Mouse (Mus musculus) limb, embryonic 14.5 days (tissue): ENCODE measurements around the gene Arhgap29. TPM values are rescaled to one million over a fixed set of nuclear protein-coding genes. Genes with fewer than 3 reads are reported as not detected.

Experiments
- ATAC-seq: fragments of 200-750 bp; cut with Nextera tagmentation; 2 replicates; pipeline ENCODE4 v1.8.0; 2017; ENCODE audit warnings: low read depth, moderate number of reproducible peaks, moderate TSS enrichment; ENCODE audit not compliant: low FRiP score
- DNase-seq: peaks from one replicate; pipeline ENCODE4 v3.0.0-alpha.2; 2015; ENCODE audit warnings: low spot score
- H3K27ac ChIP-seq: fragments of 300-500 bp; sonication (generic); replicated peaks from 2 replicates; pipeline ENCODE4 v1.5.1; 2014; ENCODE audit warnings: low read depth, mild to moderate bottlenecking, low read length, moderate library complexity, mixed read lengths
- H3K27me3 ChIP-seq: fragments of 300-500 bp; sonication (generic); 2 replicates; pipeline ENCODE4 v1.6.1; 2014; ENCODE audit warnings: low read length, mixed read lengths; ENCODE audit not compliant: control insufficient read depth, insufficient read depth
- H3K36me3 ChIP-seq: fragments of 300-500 bp; sonication (generic); 2 replicates; pipeline ENCODE4 v1.6.1; 2014; ENCODE audit warnings: mild to moderate bottlenecking, low read length, moderate library complexity, mixed read lengths; ENCODE audit not compliant: control insufficient read depth, insufficient read depth
- H3K4me1 ChIP-seq: fragments of 300-500 bp; sonication (generic); 2 replicates; pipeline ENCODE4 v1.6.1; 2014; ENCODE audit warnings: antibody characterized with exemption, low read length, mixed read lengths; ENCODE audit not compliant: control insufficient read depth, insufficient read depth
- H3K4me2 ChIP-seq: fragments of 300-500 bp; sonication (generic); replicated peaks from 2 replicates; pipeline ENCODE4 v1.6.1; 2014; ENCODE audit warnings: low read depth, mild to moderate bottlenecking, low read length, moderate library complexity; ENCODE audit not compliant: severe bottlenecking
- H3K4me3 ChIP-seq: fragments of 300-500 bp; sonication (generic); replicated peaks from 2 replicates; pipeline ENCODE4 v1.5.1; 2014; ENCODE audit warnings: low read length
- H3K9ac ChIP-seq: fragments of 300-500 bp; sonication (generic); 2 replicates; pipeline ENCODE4 v1.6.1; 2014; ENCODE audit warnings: mild to moderate bottlenecking, low read depth, low read length, moderate library complexity; ENCODE audit not compliant: severe bottlenecking
- H3K9me3 ChIP-seq: fragments of 300-500 bp; sonication (generic); 2 replicates; pipeline ENCODE4 v1.6.1; 2016; ENCODE audit warnings: low read length; ENCODE audit not compliant: control insufficient read depth
- POLR2A ChIP-seq: fragments of 200-500 bp; IDR thresholded peaks from 2 replicates; pipeline ENCODE4 v1.8.0; 2012; ENCODE audit warnings: inconsistent platforms, mild to moderate bottlenecking, moderate library complexity, borderline replicate concordance; ENCODE audit not compliant: insufficient read depth, insufficient read length; ENCODE audit errors: extremely low read depth
- WGBS: fragments of 180-500 bp; shearing (Covaris S2); extraction: QIAGEN DNeasy Blood & Tissue Kit; methylation state at CpG from one replicate; pipeline ENCODE4 v1.1.7; 2014; 5-methylcytosine and 5-hydroxymethylcytosine counted together
- polyA plus RNA-seq, 2 experiments: library from polyadenylated mRNA; depleted of rRNA in 1 of 2; stranded (reverse) in 1 of 2; unstranded in 1 of 2; fragments of >200 nt; fragmentation: Nextera tagmentation in 1 of 2; extraction: Ambion mirVana in 1 of 2; gene quantifications; 2 replicates each; pipeline versions ENCODE4 v1.2.1 to v1.2.3; 2012 to 2014

Gene Arhgap29
- polyA plus RNA-seq, 2 experiments: 47.4 to 65.0 TPM

DNA sequence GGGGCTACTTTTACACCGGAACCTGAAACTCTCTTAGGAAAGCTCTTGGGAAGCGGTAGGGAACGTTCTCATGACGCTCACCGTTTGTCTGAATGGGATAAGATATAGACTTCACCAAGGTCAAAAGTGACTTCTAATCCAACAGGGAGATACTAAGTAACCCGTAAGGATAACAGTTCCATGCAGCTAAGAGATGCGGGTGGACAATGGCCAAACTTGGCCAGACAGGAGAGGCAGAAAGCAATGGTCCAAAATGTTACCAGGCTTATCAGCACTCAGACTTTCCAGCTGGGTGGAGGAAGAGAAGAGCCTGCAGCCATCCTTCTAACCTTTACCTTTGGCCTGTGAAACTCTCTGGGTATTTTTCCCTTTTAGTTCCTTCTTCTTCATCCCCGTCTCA lies 75.4 kb downstream of the Arhgap29 start:
- 88% methylated on average over 8 of the region's 8 CpGs for WGBS

GRCm38 (mm10) chr3:122033248-122033837 lies 81.0 kb downstream of the Arhgap29 start:
- TF ChIP-seq POLR2A: no peak
- Histone ChIP-seq H3K27ac (no peak overlapping the region), H3K4me3 (no peak overlapping the region), H3K9me3 (no peaks in the 10 kb centered on the region), H3K4me2 (no peak overlapping the region), H3K36me3 (no peaks in the 10 kb centered on the region), H3K27me3 (no peaks in the 10 kb centered on the region), H3K4me1 (no peaks in the 10 kb centered on the region; the same call in 1 of the 2 replicates), H3K9ac (no peak overlapping the region)
- DNase-seq: no peak
- WGBS: 51% methylated on average over 9 of the region's 9 CpGs
- no peak for ATAC-seq

More for the DNA sequence above, 75.4 kb downstream of the Arhgap29 start:
- H3K4me2 ChIP-seq: no peak overlapping the region
- H3K27ac ChIP-seq: no peak overlapping the region
- no peaks in the 10 kb centered on the region for H3K4me1 ChIP-seq
- no peak overlapping the region for H3K9ac ChIP-seq
- DNase-seq (no peak), ATAC-seq (no peak)
- no peaks in the 10 kb centered on the region for H3K27me3 ChIP-seq
- H3K4me3 ChIP-seq: no peak overlapping the region
- H3K9me3 ChIP-seq: no peaks in the 10 kb centered on the region
- no peak for TF ChIP-seq POLR2A
- H3K36me3 ChIP-seq: no peaks in the 10 kb centered on the region

GRCm38 (mm10) chr3:122034240-122034639 lies 81.9 kb downstream of the Arhgap29 start:
- H3K4me3 ChIP-seq: no peak overlapping the region
- no peak overlapping the region for H3K27ac ChIP-seq
- no peaks in the 10 kb centered on the region for H3K27me3 ChIP-seq
- H3K4me1 ChIP-seq: no peaks in the 10 kb centered on the region; the same call in 1 of the 2 replicates
- 73% methylated on average over 5 of the region's 5 CpGs for WGBS
- ATAC-seq (no peak), DNase-seq (no peak)
- H3K4me2 ChIP-seq: no peak overlapping the region
- no peak overlapping the region for H3K9ac ChIP-seq
- no peaks in the 10 kb centered on the region for H3K9me3 ChIP-seq
- TF ChIP-seq POLR2A: no peak
- H3K36me3 ChIP-seq: no peaks in the 10 kb centered on the region

- no peak for ATAC-seq
- no peak overlapping the region for H3K9ac ChIP-seq
- no peak for DNase-seq
- no peaks in the 10 kb centered on the region for H3K9me3 ChIP-seq
- TF ChIP-seq POLR2A: no peak
- no peaks in the 10 kb centered on the region for H3K36me3 ChIP-seq
- H3K27me3 ChIP-seq: no peaks in the 10 kb centered on the region
- H3K4me1 ChIP-seq: no peaks in the 10 kb centered on the region; the same call in 1 of the 2 replicates
- no peak overlapping the region for H3K27ac ChIP-seq
- WGBS: 59% methylated on average over 3 of the region's 3 CpGs
- H3K4me2 ChIP-seq: no peak overlapping the region
- no peak overlapping the region for H3K4me3 ChIP-seq
Observed at GRCm38 (mm10) chr3:122035092-122035491, 82.8 kb downstream of the Arhgap29 start.

DNA sequence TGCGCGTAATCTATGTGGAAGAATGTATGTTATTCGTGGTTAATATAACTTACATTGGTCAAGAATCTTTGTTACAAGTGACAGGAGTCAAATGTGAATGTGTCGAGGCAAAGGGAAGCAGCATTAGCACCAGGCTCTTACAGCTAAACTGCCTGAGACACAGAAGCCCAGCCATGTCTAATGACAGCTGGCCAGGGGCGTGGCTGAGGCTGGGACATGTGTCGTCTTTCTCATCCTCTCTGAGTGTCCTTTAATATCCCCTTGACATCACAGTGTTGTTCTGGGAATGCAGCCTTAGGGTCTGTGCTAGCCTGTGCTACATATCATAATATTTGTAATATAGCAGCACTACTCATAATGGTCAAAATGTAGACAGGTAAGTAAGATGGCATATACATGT lies 88.2 kb downstream of the Arhgap29 start:
- DNase-seq: no peak
- Histone ChIP-seq H3K4me1 (peaks cover 20% of the 10 kb centered on the region), H3K9ac (no peak overlapping the region), H3K27me3 (no peaks in the 10 kb centered on the region), H3K4me2 (no peak overlapping the region), H3K4me3 (no peak overlapping the region), H3K9me3 (no peaks in the 10 kb centered on the region), H3K36me3 (no peaks in the 10 kb centered on the region), H3K27ac (no peak overlapping the region)
- no peak for ATAC-seq
- TF ChIP-seq POLR2A: no peak
- 78% methylated on average over 6 of the region's 6 CpGs for WGBS

DNA sequence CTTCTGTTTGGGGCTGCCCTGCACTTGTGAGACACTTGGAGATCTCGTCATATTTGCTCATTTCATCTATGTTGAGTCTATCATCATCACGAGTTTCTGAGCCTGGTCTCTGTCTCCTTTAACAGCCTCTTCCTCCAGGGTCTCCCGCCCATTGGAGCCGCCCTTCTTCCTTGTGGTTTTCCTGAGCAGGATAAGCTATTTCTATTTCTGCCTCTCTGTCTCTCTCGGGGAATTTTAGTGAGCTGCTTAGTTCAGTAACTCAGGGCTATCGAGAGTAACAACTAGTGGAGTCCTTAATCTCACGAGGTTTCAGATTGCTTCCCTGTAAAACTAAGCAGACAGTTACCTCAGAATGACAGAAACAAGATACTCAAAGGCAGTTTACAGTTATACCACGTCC lies 90.8 kb downstream of the Arhgap29 start:
- Histone ChIP-seq H3K9me3 (no peaks in the 10 kb centered on the region), H3K4me1 (peaks cover 39% of the 10 kb centered on the region), H3K4me2 (peak overlapping the region; percentile 16; the same call in 1 of the 2 replicates), H3K9ac (no peak overlapping the region), H3K27me3 (no peaks in the 10 kb centered on the region), H3K4me3 (no peak overlapping the region), H3K27ac (no peak overlapping the region), H3K36me3 (no peaks in the 10 kb centered on the region)
- no peak for TF ChIP-seq POLR2A
- DNase-seq (no peak), ATAC-seq (no peak)
- WGBS: 16% methylated on average over 8 of the region's 8 CpGs
